Mouse (Mus musculus): ENCODE measurements around the gene Vax2. TPM values are rescaled to one million over a fixed set of nuclear protein-coding genes. Genes with fewer than 3 reads are reported as not detected.

Vax2 gene
- 0.69 and 2.1 TPM in 2 replicates for total RNA-seq (2012; rRNA removed)

DNA sequence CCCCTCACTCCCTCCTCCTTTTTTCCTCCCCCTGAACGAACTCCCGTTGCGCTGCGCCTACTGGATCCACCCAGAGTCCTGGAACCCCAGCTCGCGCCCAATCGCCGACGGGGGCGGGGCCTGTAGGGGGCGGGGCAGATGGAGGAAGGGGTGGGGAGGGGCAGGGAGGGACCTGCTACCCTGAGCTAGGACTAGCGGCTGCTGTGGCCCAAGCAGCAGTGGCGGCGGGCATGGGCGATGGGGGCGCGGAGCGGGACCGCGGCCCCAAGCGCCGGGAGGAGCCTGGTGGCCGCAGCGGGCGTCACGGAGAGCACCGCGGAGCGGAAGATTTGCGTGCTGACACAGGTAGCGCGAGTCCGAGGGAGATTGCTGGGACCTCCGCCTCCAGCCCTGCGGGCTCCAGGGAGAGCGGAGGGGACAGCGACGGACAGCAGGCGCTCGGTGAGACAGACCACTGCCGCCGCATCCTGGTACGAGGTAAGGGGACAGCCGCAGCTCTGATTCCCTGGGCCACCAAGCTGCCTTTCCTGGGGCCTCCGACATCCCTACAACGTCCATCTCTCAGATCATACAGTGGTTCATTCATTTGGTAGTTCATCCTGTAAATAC lies at the start of gene Vax2:
Vax2 (plus strand) TSS at position 198 of the 609 bp plus-strand sequence.
- in situ Hi-C loops (cut with MboI; ENCODE audit: low sequenced_read_pairs in 2 of 2, unreplicated experiment in 2 of 2): loop anchor here (5.0 to 25.0 kb wide), 5 partner anchors 639 to 1476 kb away; partner anchors contain the start of genes Emx1 (in 2 of the 2), Tlx2 (in 2 of the 2), Aup1 (in 1 of the 2) and Dqx1 (in 1 of the 2)
- peak within 1 kb of the TSS; percentile 32; the same call in 1 of the 2 replicates for H3K9ac ChIP-seq (ENCODE audit: insufficient read depth, low read depth, low read length, poor library complexity, severe bottlenecking)
- H3K4me3 ChIP-seq (ENCODE audit: insufficient read depth in 1 of 2, low read depth in 1 of 2, low read length in 2 of 2, poor library complexity in 1 of 2, severe bottlenecking in 1 of 2): peak within 1 kb of the TSS; percentile 70
- H3K9me3 ChIP-seq (ENCODE audit: control insufficient read depth, insufficient read depth, low read depth, low read length): no peaks in the 10 kb centered on the region
- peak; percentile 92 for DNase-seq (ENCODE audit: low read depth, low spot score)
- no peak for TF ChIP-seq ZNF384 (IDR thresholded peaks at IDR 0.05; ENCODE audit: low read depth, low read length)
- TF ChIP-seq MAFK (IDR thresholded peaks at IDR 0.05; ENCODE audit: insufficient read depth, low read depth, low read length): no peak
- no peak for TF ChIP-seq HCFC1 (IDR thresholded peaks at IDR 0.05; ENCODE audit: borderline replicate concordance, insufficient read depth, low read length)
- no peak for TF ChIP-seq CHD2 (IDR thresholded peaks at IDR 0.05; ENCODE audit: low read depth, low read length)
- no peak within 1 kb of the TSS for H3K27ac ChIP-seq (ENCODE audit: insufficient read depth, low read depth, low read length, poor library complexity, severe bottlenecking)
- H3K36me3 ChIP-seq (ENCODE audit: control insufficient read depth, insufficient read depth, low read length, poor library complexity, severe bottlenecking): no peaks in the 10 kb centered on the region
- peaks cover 0 to 6% of the 10 kb centered on the region in 2 experiments; a peak in 1 of 4 replicates for H3K4me1 ChIP-seq (ENCODE audit: control insufficient read depth in 2 of 2, insufficient read depth in 2 of 2, low read length in 2 of 2, poor library complexity in 1 of 2)

DNA sequence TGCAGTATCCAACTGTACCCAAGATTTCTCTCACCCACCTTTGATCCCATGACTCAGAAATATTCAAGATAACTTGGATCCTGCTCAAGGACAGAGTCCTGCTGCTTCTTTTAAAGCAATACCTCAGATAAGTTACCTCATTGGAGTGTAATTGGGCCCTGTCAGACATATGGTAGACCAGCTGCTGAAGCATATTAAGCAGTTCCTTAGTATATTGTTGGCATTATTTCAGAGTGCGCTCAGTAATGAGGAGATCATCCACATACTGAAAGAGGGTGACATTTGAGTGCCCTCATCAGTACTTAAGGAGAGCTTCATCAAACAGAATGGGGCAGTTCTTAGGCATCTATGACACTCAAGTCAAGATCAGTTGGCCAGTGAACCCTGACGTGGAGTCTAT lies 46.1 kb upstream of the Vax2 start:
- Histone ChIP-seq H3K4me1 (ENCODE audit: control insufficient read depth in 2 of 2, insufficient read depth in 2 of 2, low read length in 2 of 2, poor library complexity in 1 of 2) (no peaks in the 10 kb centered on the region), H3K9me3 (ENCODE audit: control insufficient read depth, insufficient read depth, low read depth, low read length) (no peaks in the 10 kb centered on the region), H3K27ac (ENCODE audit: insufficient read depth, low read depth, low read length, poor library complexity, severe bottlenecking) (no peak overlapping the region), H3K36me3 (ENCODE audit: control insufficient read depth, insufficient read depth, low read length, poor library complexity, severe bottlenecking) (no peaks in the 10 kb centered on the region), H3K9ac (ENCODE audit: insufficient read depth, low read depth, low read length, poor library complexity, severe bottlenecking) (no peak overlapping the region), H3K4me3 (ENCODE audit: insufficient read depth in 1 of 2, low read depth in 1 of 2, low read length in 2 of 2, poor library complexity in 1 of 2, severe bottlenecking in 1 of 2) (no peak overlapping the region)
- TF ChIP-seq ZNF384 (IDR thresholded peaks at IDR 0.05; ENCODE audit: low read depth, low read length) (no peak), HCFC1 (IDR thresholded peaks at IDR 0.05; ENCODE audit: borderline replicate concordance, insufficient read depth, low read length) (no peak), MAFK (IDR thresholded peaks at IDR 0.05; ENCODE audit: insufficient read depth, low read depth, low read length) (no peak), CHD2 (IDR thresholded peaks at IDR 0.05; ENCODE audit: low read depth, low read length) (no peak), ZC3H11A (IDR thresholded peaks at IDR 0.05; ENCODE audit: borderline replicate concordance, low read depth, low read length) (no peak)
- in situ Hi-C loops (cut with MboI; ENCODE audit: low sequenced_read_pairs in 2 of 2, unreplicated experiment in 2 of 2): no loop called here
- no peak for DNase-seq (ENCODE audit: low read depth, low spot score)

DNA sequence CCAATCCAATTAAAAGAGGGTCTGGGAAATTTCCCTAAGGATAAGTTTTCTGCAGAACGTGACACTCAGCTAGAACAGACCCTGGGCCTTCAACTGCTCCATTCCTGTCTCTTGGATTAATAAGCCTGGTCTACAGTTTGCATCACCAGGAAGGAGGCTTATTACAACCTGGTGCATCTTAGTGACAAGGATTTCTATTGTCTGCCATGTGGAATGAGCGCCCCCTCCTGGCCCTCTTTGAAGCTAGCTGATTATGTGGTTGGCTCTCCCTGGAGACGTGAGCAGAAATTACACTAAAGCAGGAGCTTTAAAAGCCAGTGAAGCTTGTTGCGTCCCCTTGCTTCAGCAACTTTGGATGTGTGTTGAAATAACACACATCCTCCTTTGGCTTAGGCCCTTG lies 37.7 kb upstream of the Vax2 start:
- Histone ChIP-seq H3K4me1 (ENCODE audit: control insufficient read depth in 2 of 2, insufficient read depth in 2 of 2, low read length in 2 of 2, poor library complexity in 1 of 2) (no peaks in the 10 kb centered on the region), H3K36me3 (ENCODE audit: control insufficient read depth, insufficient read depth, low read length, poor library complexity, severe bottlenecking) (no peaks in the 10 kb centered on the region), H3K9ac (ENCODE audit: insufficient read depth, low read depth, low read length, poor library complexity, severe bottlenecking) (no peak overlapping the region), H3K9me3 (ENCODE audit: control insufficient read depth, insufficient read depth, low read depth, low read length) (no peaks in the 10 kb centered on the region), H3K4me3 (ENCODE audit: insufficient read depth in 1 of 2, low read depth in 1 of 2, low read length in 2 of 2, poor library complexity in 1 of 2, severe bottlenecking in 1 of 2) (no peak overlapping the region), H3K27ac (ENCODE audit: insufficient read depth, low read depth, low read length, poor library complexity, severe bottlenecking) (no peak overlapping the region)
- peak; percentile 73 for DNase-seq (ENCODE audit: low read depth, low spot score)
- in situ Hi-C loops (cut with MboI; ENCODE audit: low sequenced_read_pairs in 2 of 2, unreplicated experiment in 2 of 2): loop anchor here in 1 of 2 experiments (5.0 kb wide), 1 partner anchor 316 kb away; no protein-coding TSS in a partner anchor
- TF ChIP-seq ZC3H11A (IDR thresholded peaks at IDR 0.05; ENCODE audit: borderline replicate concordance, low read depth, low read length) (peak; percentile 84), ZNF384 (IDR thresholded peaks at IDR 0.05; ENCODE audit: low read depth, low read length) (no peak)

DNA sequence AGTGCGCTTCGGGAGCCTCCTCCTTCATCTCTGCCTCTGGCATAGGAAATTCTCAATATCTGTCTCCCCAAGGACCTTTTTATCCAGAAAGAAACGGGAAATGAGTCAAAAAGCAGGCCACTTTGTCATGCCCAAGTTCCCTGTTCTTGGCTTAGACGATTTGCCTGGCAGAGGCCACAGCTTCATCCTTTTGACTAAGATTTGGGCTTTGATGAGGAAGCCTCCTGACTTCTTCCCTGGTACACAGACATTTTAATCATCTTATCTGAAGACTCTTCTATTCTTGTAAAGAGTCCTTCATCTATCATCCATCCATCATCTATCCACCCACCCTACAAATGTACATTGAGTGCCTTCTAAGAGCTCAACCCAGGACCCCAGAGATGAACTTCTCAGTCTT lies 33.3 kb upstream of the Vax2 start, which contains the start of gene Cd207:
Cd207 (minus strand) TSS at position 101 of the 400 bp plus-strand sequence.
- no peak within 1 kb of the TSS for H3K27ac ChIP-seq (ENCODE audit: insufficient read depth, low read depth, low read length, poor library complexity, severe bottlenecking)
- no peak within 1 kb of the TSS for H3K9ac ChIP-seq (ENCODE audit: insufficient read depth, low read depth, low read length, poor library complexity, severe bottlenecking)
- H3K4me1 ChIP-seq (ENCODE audit: control insufficient read depth in 2 of 2, insufficient read depth in 2 of 2, low read length in 2 of 2, poor library complexity in 1 of 2): no peaks in the 10 kb centered on the region
- H3K9me3 ChIP-seq (ENCODE audit: control insufficient read depth, insufficient read depth, low read depth, low read length): no peaks in the 10 kb centered on the region
- no peak for DNase-seq (ENCODE audit: low read depth, low spot score)
- in situ Hi-C loops (cut with MboI; ENCODE audit: low sequenced_read_pairs in 2 of 2, unreplicated experiment in 2 of 2): no loop called here
- no peaks in the 10 kb centered on the region for H3K36me3 ChIP-seq (ENCODE audit: control insufficient read depth, insufficient read depth, low read length, poor library complexity, severe bottlenecking)
- TF ChIP-seq CHD2 (IDR thresholded peaks at IDR 0.05; ENCODE audit: low read depth, low read length) (no peak), ZC3H11A (IDR thresholded peaks at IDR 0.05; ENCODE audit: borderline replicate concordance, low read depth, low read length) (no peak), ZNF384 (IDR thresholded peaks at IDR 0.05; ENCODE audit: low read depth, low read length) (no peak), HCFC1 (IDR thresholded peaks at IDR 0.05; ENCODE audit: borderline replicate concordance, insufficient read depth, low read length) (no peak), MAFK (IDR thresholded peaks at IDR 0.05; ENCODE audit: insufficient read depth, low read depth, low read length) (no peak)
- H3K4me3 ChIP-seq (ENCODE audit: insufficient read depth in 1 of 2, low read depth in 1 of 2, low read length in 2 of 2, poor library complexity in 1 of 2, severe bottlenecking in 1 of 2): no peak within 1 kb of the TSS

All from ES-E14 (cell line).